Mouse (Mus musculus): ENCODE data around the gene Cct5.

DNA sequence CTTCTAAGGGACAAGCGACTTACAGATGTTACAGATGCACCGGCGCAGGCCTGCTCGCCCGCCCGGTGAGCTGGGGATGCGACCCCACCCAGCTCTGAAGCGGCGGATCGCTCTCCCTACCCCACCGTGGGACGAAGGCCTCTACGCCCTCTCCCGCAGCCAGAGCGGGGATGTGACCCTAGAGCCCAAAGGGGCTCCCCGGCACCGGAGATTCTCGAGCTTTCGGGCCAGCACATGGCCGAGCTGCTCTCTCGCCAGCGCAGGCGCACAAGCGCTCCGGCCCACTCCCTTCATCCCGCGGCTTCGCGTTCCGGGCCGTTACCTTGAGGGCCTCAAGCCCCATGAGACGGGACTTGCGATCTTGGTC lies 342 bp downstream of the Cct5 start:
- TF ChIP-seq POLR2A (IDR thresholded peaks at IDR 0.05; ENCODE audit: low read depth, low read length) = no peak
- TF ChIP-seq CTCF (IDR thresholded peaks at IDR 0.05; ENCODE audit: borderline replicate concordance, insufficient read depth, low read length) = no peak

Measured in embryonic fibroblast, embryonic 13.5 days (primary cell).